Mouse (Mus musculus) cerebellum, postnatal 36 days (tissue): Measurements from ENCODE around the gene Rps2.
"Not testable (repeated sequence)": the region's sequence is repeated elsewhere in the genome, so short reads cannot be mapped to it uniquely, and the experiment has no call there.

Source experiments
- DNase-seq, 2 experiments: peaks; one replicate each; pipeline ENCODE4 v3.0.0; 2021 to 2022; ENCODE audit warnings: mixed read lengths in 2 of 2

The Rps2 gene

GRCm38 (mm10) chr17:24717943-24718342, at the start of gene Rps2, which contains the start of gene Rnf151:
Gene Rps2 (plus strand): TSS chr17:24718116.
Gene Rnf151 (minus strand): TSS chr17:24718063.
- no peak for DNase-seq

DNA sequence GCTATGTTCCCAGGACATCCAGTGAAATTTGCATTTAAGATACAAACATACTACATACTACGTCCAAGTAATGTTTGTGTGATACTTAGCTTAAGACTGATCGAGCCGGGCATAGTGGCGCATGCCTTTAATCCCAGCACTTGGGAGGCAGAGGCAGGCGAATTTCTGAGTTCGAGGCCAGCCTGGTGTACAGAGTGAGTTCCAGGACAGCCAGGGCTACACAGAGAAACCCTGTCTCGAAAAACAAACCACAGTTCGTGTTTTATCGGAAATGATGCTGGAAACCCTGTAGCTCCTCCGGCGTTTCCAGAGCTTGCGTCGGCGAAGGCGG, 48.7 kb upstream of the Rps2 start:
- DNase-seq, result not testable (repeated sequence)

GRCm38 (mm10) chr17:24669545-24670245, 48.2 kb upstream of the Rps2 start, which contains the start of gene Zfp598:
Gene Zfp598 (plus strand): TSS chr17:24669687.
- peak; percentile 93 to 97 for DNase-seq

GRCm38 (mm10) chr17:24670246-24670844, 47.6 kb upstream of the Rps2 start:
- DNase-seq, result no peak

DNA sequence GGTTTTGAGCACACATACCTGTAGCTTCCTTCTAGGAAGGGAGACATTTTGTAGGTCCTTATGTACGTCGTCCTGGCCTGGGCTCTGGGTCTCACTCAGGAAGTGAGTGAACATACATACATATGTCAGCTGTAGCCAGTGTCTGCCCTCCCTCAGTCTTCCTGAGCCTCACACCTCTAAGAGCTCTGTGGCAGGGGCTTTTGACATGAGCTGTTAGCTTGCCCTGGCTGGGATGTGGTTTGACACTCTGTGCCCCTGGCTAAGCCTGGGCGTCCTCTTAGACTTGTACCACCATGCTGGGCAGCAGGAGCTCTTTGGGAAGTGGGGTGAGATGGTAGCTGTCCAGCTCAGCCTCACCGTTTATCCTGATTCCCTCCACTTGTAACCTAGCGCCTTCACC, 46.6 kb upstream of the Rps2 start:
- DNase-seq, result no peak

GRCm38 (mm10) chr17:24672141-24672540, 45.8 kb upstream of the Rps2 start:
- no peak for DNase-seq

DNA sequence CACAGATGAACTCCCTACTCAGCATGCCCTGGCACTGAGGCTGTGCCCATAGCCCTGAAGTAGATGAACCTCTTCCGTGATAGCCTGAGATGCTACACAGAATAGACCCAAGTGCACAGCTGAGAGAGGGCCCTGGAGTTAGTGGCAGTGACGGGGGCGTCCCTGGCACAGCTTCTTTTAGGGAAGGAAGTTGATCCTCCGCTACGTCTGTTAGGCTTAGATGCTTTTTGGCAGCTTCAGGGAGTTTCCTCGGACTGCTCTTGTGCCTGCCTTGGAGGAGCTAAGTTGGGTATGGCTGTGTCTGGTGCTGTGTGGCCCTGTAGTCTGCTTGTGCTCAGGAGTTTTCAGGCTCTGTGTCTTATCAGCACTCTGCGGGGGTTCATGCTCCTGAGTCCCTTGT, 43.6 kb upstream of the Rps2 start:
- DNase-seq, result no peak

DNA sequence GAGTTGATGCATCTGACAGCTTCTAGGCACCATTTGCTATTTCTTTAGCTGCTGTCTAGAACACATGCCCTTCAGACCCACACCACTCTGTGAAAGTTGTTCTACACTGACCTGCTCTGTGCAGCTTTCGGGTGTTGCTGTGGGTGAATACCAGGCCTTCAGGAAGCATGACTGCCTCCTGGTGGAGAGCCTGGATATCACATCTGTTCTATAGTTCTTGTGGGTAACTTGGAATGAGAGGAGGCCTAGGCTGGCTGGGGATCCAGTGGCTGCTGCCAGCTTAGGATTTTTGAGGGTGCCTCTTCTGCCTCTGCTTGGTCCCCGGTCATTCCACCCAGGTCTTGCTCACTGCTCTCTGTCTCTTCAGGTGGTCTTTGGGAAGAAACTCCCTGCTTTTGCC, 41.7 kb upstream of the Rps2 start:
- DNase-seq, result peak; percentile 70 to 76

DNA sequence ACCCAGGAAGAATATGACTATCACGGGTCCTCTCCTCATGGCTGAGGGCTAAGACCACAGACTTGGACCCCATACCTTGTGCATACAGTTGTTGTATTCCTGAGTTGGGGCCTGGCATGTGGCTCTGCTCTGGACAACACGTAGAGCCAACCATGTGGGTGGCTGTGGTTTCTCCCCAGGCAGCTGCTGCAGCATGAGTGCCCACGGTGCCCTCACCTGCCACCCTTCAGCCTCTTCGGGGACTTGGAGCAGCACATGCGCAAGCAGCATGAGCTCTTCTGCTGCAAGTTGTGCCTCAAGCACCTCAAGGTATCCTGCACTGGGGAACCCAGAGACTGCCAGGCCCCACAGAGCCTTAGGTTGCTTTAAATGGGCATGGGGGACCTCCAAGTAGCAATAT, 41.0 kb upstream of the Rps2 start:
- DNase-seq, result no peak

- DNase-seq, result no peak
Measured at GRCm38 (mm10) chr17:24677500-24678080, 40.3 kb upstream of the Rps2 start.

- DNase-seq, result no peak
Measured at GRCm38 (mm10) chr17:24686514-24686913, 31.4 kb upstream of the Rps2 start.

DNA sequence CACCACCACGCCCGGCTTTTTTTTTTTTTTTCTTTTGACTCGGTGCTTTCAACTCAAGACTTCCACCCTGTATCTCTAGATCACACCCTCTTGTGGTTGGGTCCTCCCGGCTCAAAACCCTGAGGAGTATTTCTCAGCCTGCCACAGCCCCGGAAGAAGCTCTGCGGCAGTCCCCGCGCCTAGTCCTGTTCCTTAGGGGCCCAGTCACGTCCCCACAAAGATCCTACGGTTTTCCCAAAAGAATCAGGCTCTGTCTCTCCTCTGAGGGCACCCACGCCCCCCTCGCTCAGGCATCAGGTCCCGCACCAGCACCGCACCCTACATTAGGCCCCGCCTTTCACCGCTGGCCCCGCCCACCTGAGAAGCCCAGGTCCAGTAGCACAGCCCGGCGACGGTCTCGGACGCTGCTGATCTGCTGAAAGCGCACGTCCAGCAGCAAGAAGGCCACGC, 30.7 kb upstream of the Rps2 start:
- peak; percentile 34 to 46 for DNase-seq

DNA sequence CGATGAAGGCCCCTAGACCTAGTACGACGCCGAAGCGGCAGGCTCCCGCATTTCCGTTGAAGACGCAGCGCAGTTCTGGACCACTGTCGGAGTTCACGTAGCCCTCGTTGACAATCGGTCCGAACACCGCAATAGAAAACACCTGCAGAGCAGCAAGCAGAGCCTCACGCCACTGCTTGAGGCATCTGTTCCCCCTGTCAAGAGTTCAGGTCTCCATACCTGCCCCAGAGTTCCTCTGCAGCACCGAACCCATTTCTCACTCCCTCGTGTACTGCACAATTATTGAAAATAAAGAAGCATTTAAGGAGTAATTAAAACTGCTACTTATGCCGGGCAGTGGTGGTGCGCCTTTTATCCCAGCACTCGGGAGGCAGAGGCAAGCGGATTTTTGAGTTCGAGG, 30.3 kb upstream of the Rps2 start:
- no peak for DNase-seq

DNA sequence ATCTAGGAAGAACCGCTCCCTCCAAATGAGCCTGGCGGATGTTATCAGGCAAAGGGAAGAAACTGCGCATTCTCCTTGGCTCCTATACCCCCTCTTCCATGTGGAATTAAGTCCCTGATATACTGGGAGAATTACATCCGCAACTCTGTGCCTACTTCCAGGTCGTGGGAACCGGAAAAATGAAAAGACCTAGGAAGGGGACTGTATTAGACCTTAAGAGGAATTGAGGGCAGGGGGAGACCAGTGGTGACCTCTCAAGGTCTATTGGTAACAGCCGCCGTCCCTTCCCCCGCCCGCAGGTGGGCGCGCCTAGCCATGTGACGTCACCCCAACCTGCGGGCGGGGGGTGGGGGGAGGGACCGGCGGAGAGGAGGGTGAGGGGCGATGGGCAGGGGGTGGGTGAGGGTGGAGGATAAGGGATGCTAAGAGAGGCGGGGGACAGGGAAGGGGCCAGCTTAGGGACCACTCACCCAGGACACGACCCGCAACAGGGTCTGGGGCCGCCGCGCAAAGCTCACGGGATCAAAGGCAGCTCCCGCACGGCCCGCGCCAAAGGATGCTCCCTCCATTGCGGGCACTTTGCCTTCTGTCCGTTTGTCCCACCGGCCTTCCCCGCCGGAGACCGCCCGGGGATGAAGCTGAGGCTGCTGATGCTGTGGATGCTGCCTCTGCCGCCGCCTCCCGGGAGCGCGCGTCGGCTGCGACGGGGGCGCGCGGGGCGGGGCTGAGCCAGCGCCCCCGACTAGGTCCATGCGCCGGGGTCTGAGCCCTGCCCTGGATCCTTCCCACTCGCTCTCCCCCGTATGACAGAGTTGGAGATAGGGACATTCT, 28.4 kb upstream of the Rps2 start, which contains the start of gene Syngr3:
Gene Syngr3 (minus strand): TSS at position 705 of the 831 bp plus-strand sequence.
- peak; percentile 60 to 64 for DNase-seq

GRCm38 (mm10) chr17:24692385-24692784, 25.5 kb upstream of the Rps2 start:
- no peak for DNase-seq

DNA sequence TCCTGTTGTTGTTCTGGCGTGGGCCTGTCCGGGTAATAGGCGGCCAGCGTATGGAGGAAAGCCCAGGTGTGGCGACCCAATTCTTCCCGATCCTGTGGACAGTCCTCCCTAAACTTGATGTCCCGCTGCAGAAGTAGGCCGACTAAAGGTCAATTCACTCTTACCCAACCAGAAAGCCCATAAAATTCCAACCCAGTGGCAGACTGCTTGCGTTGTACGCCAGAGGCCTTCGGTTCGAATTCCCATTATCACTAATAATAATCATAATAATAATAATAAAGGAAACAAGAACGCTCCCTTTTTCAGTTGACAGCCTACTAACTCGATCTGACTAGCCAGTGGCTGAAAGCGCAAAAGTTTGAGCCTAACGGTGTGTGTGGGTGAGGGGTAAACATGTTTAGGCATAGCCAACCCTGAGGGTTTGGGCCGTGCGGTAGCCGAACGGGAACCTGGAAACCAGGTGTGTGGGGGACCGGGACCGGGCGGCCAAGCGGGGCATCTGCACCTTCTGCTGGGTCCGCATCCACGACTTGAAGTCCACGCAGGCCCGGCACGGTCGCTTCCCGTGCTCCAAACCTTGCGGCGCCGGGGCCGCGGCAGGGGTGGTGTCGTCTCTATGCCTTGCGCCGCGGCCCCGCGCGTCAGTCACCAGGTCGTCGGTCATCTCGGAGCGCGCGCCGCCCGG, 22.4 kb upstream of the Rps2 start:
- no peak for DNase-seq

DNA sequence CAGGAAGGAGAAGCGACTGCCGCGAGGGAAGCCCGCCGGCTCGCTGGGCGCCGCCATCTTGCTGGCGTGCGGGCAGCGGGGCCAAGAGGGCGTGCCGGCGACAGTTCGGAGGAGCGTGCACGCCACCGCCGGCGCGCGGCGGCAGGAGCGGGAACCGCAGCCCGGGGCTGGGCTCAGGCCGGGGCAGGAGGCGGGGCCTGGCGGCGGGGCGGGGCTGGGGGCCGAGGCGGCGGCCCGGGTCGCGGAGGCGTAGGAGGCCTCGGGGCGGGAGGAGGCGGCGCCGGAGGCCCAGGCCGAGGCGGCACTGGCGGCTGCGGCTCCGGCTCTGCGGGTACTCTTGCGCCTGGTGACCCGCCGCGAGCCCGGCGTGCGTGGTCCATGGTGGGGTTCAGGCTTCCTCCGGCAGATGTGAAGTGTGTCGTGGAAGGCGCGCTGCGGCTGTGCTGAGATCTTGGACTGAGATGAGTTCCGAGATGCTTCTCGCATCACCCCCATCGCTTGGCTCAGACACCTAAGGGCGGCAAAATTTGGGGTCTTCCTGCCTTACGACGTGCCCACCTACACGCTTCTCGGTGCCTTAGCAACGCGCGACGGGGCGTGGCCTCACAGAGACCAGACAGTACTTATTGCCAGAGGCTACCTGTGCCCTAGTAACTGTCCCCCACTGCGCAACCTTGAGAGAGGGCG, 21.8 kb upstream of the Rps2 start, which contains the start of the genes Gfer and Noxo1:
Gene Gfer (minus strand): TSS at position 146 of the 687 bp plus-strand sequence.
Gene Noxo1 (plus strand): TSS at position 224 of the 687 bp plus-strand sequence.
- peak; percentile 78 to 90 for DNase-seq

DNA sequence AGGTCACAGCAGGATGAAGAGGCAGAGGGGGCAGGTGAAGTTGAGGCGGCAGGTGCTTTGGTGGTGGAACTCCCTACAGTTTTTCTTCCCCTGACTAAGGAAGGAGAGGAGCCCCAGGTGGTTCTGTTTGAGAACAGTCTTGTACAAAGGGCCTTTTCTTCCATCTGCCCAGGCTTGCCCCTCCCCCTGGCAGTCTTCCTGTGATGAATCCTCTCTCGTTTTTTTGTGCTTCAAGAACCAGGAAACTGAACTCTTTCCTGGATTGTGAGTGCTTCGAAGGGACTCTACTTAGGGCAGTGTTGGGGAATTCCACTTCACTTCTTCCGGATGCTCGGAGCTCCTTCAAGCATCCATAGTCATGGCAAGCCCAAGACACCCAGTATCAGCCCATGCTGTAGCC, 19.9 kb upstream of the Rps2 start:
- DNase-seq, result no peak

DNA sequence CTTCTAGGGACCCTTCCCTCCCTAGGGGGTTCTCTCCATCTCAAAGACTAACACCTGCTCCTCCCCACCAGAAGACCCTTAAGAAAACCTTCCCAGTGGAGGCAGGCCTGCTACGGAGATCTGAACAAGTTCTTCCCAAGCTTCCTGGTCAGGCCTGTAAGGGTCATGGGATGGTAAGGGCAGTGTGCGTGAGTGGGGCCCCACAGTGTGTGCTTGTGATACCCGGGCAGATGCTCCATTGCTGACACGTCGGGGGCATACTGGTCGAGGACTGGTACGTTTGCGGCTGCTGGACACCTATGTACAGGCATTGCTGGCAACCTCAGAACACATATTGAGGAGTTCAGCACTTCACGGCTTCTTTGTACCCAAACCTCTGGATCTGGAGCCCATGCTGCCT, 19.2 kb upstream of the Rps2 start:
- DNase-seq, result no peak

DNA sequence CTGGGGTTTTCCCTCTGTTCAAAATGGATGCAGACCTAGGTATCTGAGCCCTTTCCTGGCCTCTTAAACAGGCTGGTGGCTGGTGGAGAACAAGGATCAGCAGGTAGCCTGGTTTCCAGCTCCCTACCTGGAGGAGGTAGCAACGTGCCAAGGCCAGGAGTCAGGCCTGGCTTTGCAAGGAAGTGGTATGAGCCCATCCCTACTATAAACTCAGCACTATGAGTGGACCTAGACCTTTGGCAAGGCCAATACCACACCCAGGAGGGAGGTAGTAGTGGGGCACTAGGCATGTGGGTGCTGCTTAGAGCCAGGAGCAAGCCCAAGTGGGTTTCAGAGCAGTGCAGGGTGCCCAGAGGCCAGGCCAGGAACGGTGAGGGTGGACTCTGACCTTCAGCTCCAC, 18.4 kb upstream of the Rps2 start:
- DNase-seq, result no peak

- no peak for DNase-seq
Measured at GRCm38 (mm10) chr17:24701251-24701650, 16.7 kb upstream of the Rps2 start.

DNA sequence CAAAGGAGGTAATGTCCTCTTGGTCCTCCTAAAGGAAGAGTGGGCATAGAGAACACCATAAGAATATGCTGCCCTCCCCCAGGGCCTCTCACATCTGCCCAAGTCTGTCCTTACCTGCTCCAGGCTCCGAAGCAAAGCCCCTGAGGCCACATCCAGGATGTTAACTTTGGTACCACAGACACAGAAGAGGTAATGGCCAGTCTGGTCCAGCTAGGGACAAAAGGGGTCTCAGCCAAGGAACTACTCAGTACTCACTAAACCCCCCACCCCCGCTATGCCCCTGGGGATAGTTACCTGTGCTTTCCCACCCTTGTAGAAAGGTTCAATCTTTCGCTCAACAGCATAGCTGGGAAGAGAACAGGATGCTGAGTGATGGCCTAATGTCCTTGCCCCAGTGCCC, 12.1 kb upstream of the Rps2 start:
- DNase-seq, result no peak
